Mouse (Mus musculus) monocyte, adult 59 days (primary cell): ENCODE measurements around the gene Pappa2. TPM values are rescaled to one million over a fixed set of nuclear protein-coding genes. Genes with fewer than 3 reads are reported as not detected.

Experiments used
- total RNA-seq, 2 experiments: library from RNA; stranded (reverse); gene quantifications; one replicate each; pipeline ENCODE4 v1.2.4; 2023

Gene Pappa2
- total RNA-seq, result not detected

GRCm38 (mm10) chr1:158980390-158980789 lies at the start of gene Pappa2:
Gene Pappa2, minus strand, starts transcription at chr1:158980490.

